Mouse (Mus musculus) erythroblast, adult 5-6 weeks (primary cell): ENCODE results near the gene Zfp704. TPM values are rescaled to one million over a fixed set of nuclear protein-coding genes. Genes with fewer than 3 reads are reported as not detected.

Experiments used
- ATAC-seq: replicated peaks from 2 replicates; pipeline ENCODE4 v1.8.0; 2016; ENCODE audit warnings: moderate number of reproducible peaks, mild to moderate bottlenecking, moderate TSS enrichment, inconsistent platforms; ENCODE audit not compliant: poor library complexity, low FRiP score, severe bottlenecking
- total RNA-seq, 2 experiments: library from RNA; stranded (forward) in 1 of 2; stranded (reverse) in 1 of 2; fragments of 150-400 nt in 1 of 2; fragments of 200-764, 138-1000 nt in 1 of 2; gene quantifications; 2 replicates each; pipeline versions ENCODE4 v1.2.3 to v1.2.4; 2015 to 2017; ENCODE audit warnings: low replicate concordance in 2 of 2

Gene Zfp704
- total RNA-seq, 2 experiments from 2014 or later = 1.5 to 2.3 TPM

- no peak for ATAC-seq
These were observed 87.9 kb downstream of the Zfp704 start for GRCm38 (mm10) chr3:9522009-9522408.

- ATAC-seq = no peak
These were observed 89.2 kb downstream of the Zfp704 start for GRCm38 (mm10) chr3:9520728-9521054.

GRCm38 (mm10) chr3:9520051-9520727 lies 89.7 kb downstream of the Zfp704 start:
- ATAC-seq = no peak

- ATAC-seq = no peak
These were observed 90.4 kb downstream of the Zfp704 start for GRCm38 (mm10) chr3:9519491-9519890.

- ATAC-seq = no peak
These were observed 90.9 kb downstream of the Zfp704 start for GRCm38 (mm10) chr3:9518936-9519335.

- no peak for ATAC-seq
These were observed 93.6 kb downstream of the Zfp704 start for GRCm38 (mm10) chr3:9516119-9516855.

- ATAC-seq = peak; percentile 62
These were observed 94.4 kb downstream of the Zfp704 start for GRCm38 (mm10) chr3:9515527-9515926.

GRCm38 (mm10) chr3:9513703-9514110 lies 96.2 kb downstream of the Zfp704 start:
- no peak for ATAC-seq

GRCm38 (mm10) chr3:9512199-9512598 lies 97.7 kb downstream of the Zfp704 start:
- ATAC-seq = no peak

- no peak for ATAC-seq
These were observed 104.1 kb downstream of the Zfp704 start for GRCm38 (mm10) chr3:9505692-9506211.

- ATAC-seq = no peak
These were observed 105.5 kb downstream of the Zfp704 start for GRCm38 (mm10) chr3:9504371-9504770.

- no peak for ATAC-seq
These were observed 109.2 kb downstream of the Zfp704 start for GRCm38 (mm10) chr3:9500725-9501124.

GRCm38 (mm10) chr3:9499994-9500553 lies 109.8 kb downstream of the Zfp704 start:
- no peak for ATAC-seq

GRCm38 (mm10) chr3:9499489-9499888 lies 110.4 kb downstream of the Zfp704 start:
- ATAC-seq = no peak

GRCm38 (mm10) chr3:9497260-9497659 lies 112.6 kb downstream of the Zfp704 start:
- no peak for ATAC-seq

GRCm38 (mm10) chr3:9491766-9492283 lies 118.1 kb downstream of the Zfp704 start:
- ATAC-seq = no peak

- ATAC-seq = no peak
These were observed 122.2 kb downstream of the Zfp704 start for GRCm38 (mm10) chr3:9487644-9488043.

GRCm38 (mm10) chr3:9485506-9485905 lies 124.4 kb downstream of the Zfp704 start:
- no peak for ATAC-seq

GRCm38 (mm10) chr3:9481956-9482355 lies 127.9 kb downstream of the Zfp704 start:
- no peak for ATAC-seq

GRCm38 (mm10) chr3:9481358-9481757 lies 128.5 kb downstream of the Zfp704 start:
- ATAC-seq = no peak

- no peak for ATAC-seq
These were observed 128.9 kb downstream of the Zfp704 start for GRCm38 (mm10) chr3:9480936-9481335.
